Mouse (Mus musculus) myocyte (in vitro differentiated cells): ENCODE data around the gene Txlna. TPM values are rescaled to one million over a fixed set of nuclear protein-coding genes. Genes with fewer than 3 reads are reported as not detected.

ENCODE experiments used
- H3K27me3 ChIP-seq: one replicate; pipeline ENCODE4 v1.6.1; 2011; ENCODE audit not compliant: control insufficient read depth, insufficient read depth, insufficient read length
- H3K36me3 ChIP-seq: one replicate; pipeline ENCODE4 v1.6.1; 2011; ENCODE audit not compliant: control insufficient read depth, insufficient read depth
- H3K4me2 ChIP-seq: one replicate; pipeline ENCODE4 v1.6.1; 2011; ENCODE audit warnings: low read depth, control low read depth
- H3K4me3 ChIP-seq: one replicate; pipeline ENCODE4 v1.5.1; 2011; ENCODE audit warnings: mild to moderate bottlenecking, control low read depth, moderate library complexity
- H3K79me2 ChIP-seq: one replicate; pipeline ENCODE4 v1.6.1; 2011; ENCODE audit not compliant: control insufficient read depth, insufficient read depth
- H3ac ChIP-seq: one replicate; pipeline ENCODE4 v1.6.1; 2011; ENCODE audit not compliant: control insufficient read depth, insufficient read length
- CEBPB ChIP-seq: IDR thresholded peaks from 2 replicates; pipeline ENCODE4 v1.6.1; 2011; ENCODE audit warnings: mild to moderate bottlenecking, moderate library complexity; ENCODE audit not compliant: poor library complexity, insufficient read depth, severe bottlenecking
- E2F4 ChIP-seq: IDR thresholded peaks from one replicate; pipeline ENCODE4 v1.6.1; 2011; ENCODE audit warnings: mild to moderate bottlenecking, control low read depth, moderate library complexity; ENCODE audit not compliant: insufficient read depth
- MAX ChIP-seq: IDR thresholded peaks from one replicate; pipeline ENCODE4 v1.6.1; 2011; ENCODE audit warnings: low read depth, mild to moderate bottlenecking, control low read depth
- MYOD1 ChIP-seq, 3 experiments: IDR thresholded peaks; one replicate each; pipeline ENCODE4 v1.6.1; 2011; ENCODE audit warnings: control low read depth in 2 of 3, low read depth in 2 of 3, mild to moderate bottlenecking in 2 of 3, moderate library complexity in 1 of 3; ENCODE audit not compliant: insufficient read length in 2 of 3, control insufficient read depth in 1 of 3
- MYOG ChIP-seq, 3 experiments: IDR thresholded peaks; one replicate each; pipeline ENCODE4 v1.6.1; 2011; ENCODE audit warnings: control low read depth in 2 of 3, low read depth in 2 of 3, mild to moderate bottlenecking in 2 of 3; ENCODE audit not compliant: insufficient read length in 2 of 3, control insufficient read depth in 1 of 3, insufficient read depth in 1 of 3
- POLR2A ChIP-seq: IDR thresholded peaks from one replicate; pipeline ENCODE4 v1.6.1; 2011; ENCODE audit warnings: low read depth, mild to moderate bottlenecking, control low read depth, moderate library complexity; ENCODE audit not compliant: insufficient read length
- POLR2AphosphoS2 ChIP-seq: IDR thresholded peaks from one replicate; pipeline ENCODE4 v1.6.1; 2011; ENCODE audit warnings: low read depth, control low read depth; ENCODE audit not compliant: insufficient read length
- REST ChIP-seq: IDR thresholded peaks from one replicate; pipeline ENCODE4 v1.6.1; 2011; ENCODE audit warnings: mild to moderate bottlenecking, control low read depth, moderate library complexity; ENCODE audit not compliant: insufficient read depth, insufficient read length
- SRF ChIP-seq: IDR thresholded peaks from one replicate; pipeline ENCODE4 v1.6.1; 2011; ENCODE audit warnings: low read depth; ENCODE audit not compliant: control insufficient read depth, insufficient read length
- TCF12 ChIP-seq: IDR thresholded peaks from one replicate; pipeline ENCODE4 v1.6.1; 2011; ENCODE audit warnings: mild to moderate bottlenecking, control low read depth; ENCODE audit not compliant: poor library complexity, insufficient read depth, severe bottlenecking
- TCF3 ChIP-seq: IDR thresholded peaks from one replicate; pipeline ENCODE4 v1.6.1; 2011; ENCODE audit warnings: low read depth, control low read depth; ENCODE audit not compliant: insufficient read length
- USF1 ChIP-seq: IDR thresholded peaks from one replicate; pipeline ENCODE4 v1.6.1; 2011; ENCODE audit warnings: low read depth, mild to moderate bottlenecking, control low read depth, moderate library complexity
- polyA plus RNA-seq: library from polyadenylated mRNA; unstranded; fragments of >200 nt; fragmentation: generic; extraction: Trizol; gene quantifications from one replicate; pipeline ENCODE4 v1.2.1, GENCODE M21; 2012; ENCODE audit warnings: missing spikeins

The Txlna gene
- polyA plus RNA-seq: 23.6 TPM

- TF ChIP-seq MYOD1 (IDR thresholded peaks at IDR 0.05; ENCODE audit: control insufficient read depth in 1 of 3, insufficient read length in 2 of 3, low read depth in 2 of 3) (peak in 1 of 3 experiments; percentile 19), REST (no peak), E2F4 (peak; percentile 68), CEBPB (no peak), POLR2A (peak; percentile 71), POLR2AphosphoS2 (peak; percentile 78), USF1 (peak; percentile 37), MAX (no peak), SRF (peak; percentile 42), TCF12 (no peak), TCF3 (no peak), MYOG (IDR thresholded peaks at IDR 0.05; ENCODE audit: control insufficient read depth in 1 of 3, insufficient read depth in 1 of 3, insufficient read length in 2 of 3, low read depth in 2 of 3) (no peak)
- Histone ChIP-seq H3K79me2 (peaks cover 25% of the 10 kb centered on the region), H3K36me3 (peaks cover 19% of the 10 kb centered on the region), H3K27me3 (no peaks in the 10 kb centered on the region), H3K4me2 (peak within 1 kb of the TSS; percentile 86), H3ac (peak within 1 kb of the TSS; percentile 14), H3K4me3 (peak within 1 kb of the TSS; percentile 54)
Observed at GRCm38 (mm10) chr4:129640638-129641467, at the start of gene Txlna. Txlna (minus strand) TSS chr4:129641065.

GRCm38 (mm10) chr4:129684531-129684930, 43.7 kb upstream of the Txlna start:
- Histone ChIP-seq H3K27me3 (no peaks in the 10 kb centered on the region), H3ac (no peak overlapping the region), H3K4me2 (no peak overlapping the region), H3K4me3 (no peak overlapping the region), H3K79me2 (no peaks in the 10 kb centered on the region), H3K36me3 (peaks cover 3% of the 10 kb centered on the region)
- TF ChIP-seq CEBPB (no peak), REST (no peak), TCF12 (no peak), MAX (no peak), MYOG (IDR thresholded peaks at IDR 0.05; ENCODE audit: control insufficient read depth in 1 of 3, insufficient read depth in 1 of 3, insufficient read length in 2 of 3, low read depth in 2 of 3) (no peak), MYOD1 (IDR thresholded peaks at IDR 0.05; ENCODE audit: control insufficient read depth in 1 of 3, insufficient read length in 2 of 3, low read depth in 2 of 3) (no peak), POLR2AphosphoS2 (no peak), USF1 (no peak), SRF (no peak), TCF3 (no peak), POLR2A (no peak), E2F4 (no peak)

- H3K4me3 ChIP-seq: no peak overlapping the region
- H3K36me3 ChIP-seq: peaks cover 6% of the 10 kb centered on the region
- H3K4me2 ChIP-seq: no peak overlapping the region
- no peak for TF ChIP-seq TCF12
- TF ChIP-seq POLR2AphosphoS2: no peak
- TF ChIP-seq E2F4: no peak
- no peaks in the 10 kb centered on the region for H3K27me3 ChIP-seq
- H3ac ChIP-seq: no peak overlapping the region
- H3K79me2 ChIP-seq: no peaks in the 10 kb centered on the region
Observed at GRCm38 (mm10) chr4:129683901-129684493, 43.1 kb upstream of the Txlna start.

- H3K4me2 ChIP-seq: no peak overlapping the region
- H3K79me2 ChIP-seq: no peaks in the 10 kb centered on the region
- TF ChIP-seq MYOD1 (IDR thresholded peaks at IDR 0.05; ENCODE audit: control insufficient read depth in 1 of 3, insufficient read length in 2 of 3, low read depth in 2 of 3) (no peak), REST (no peak)
- H3K27me3 ChIP-seq: no peaks in the 10 kb centered on the region
- H3K4me3 ChIP-seq: no peak overlapping the region
- H3K36me3 ChIP-seq: peaks cover 11% of the 10 kb centered on the region
- H3ac ChIP-seq: no peak overlapping the region
Observed at GRCm38 (mm10) chr4:129681837-129682236, 41.0 kb upstream of the Txlna start.

- peaks cover 7% of the 10 kb centered on the region for H3K36me3 ChIP-seq
- TF ChIP-seq TCF3 (no peak), SRF (no peak)
- no peaks in the 10 kb centered on the region for H3K27me3 ChIP-seq
- H3ac ChIP-seq: peak overlapping the region; percentile 50
- H3K4me3 ChIP-seq: peak overlapping the region; percentile 87
- H3K79me2 ChIP-seq: peaks cover 39% of the 10 kb centered on the region
- H3K4me2 ChIP-seq: peak overlapping the region; percentile 95
Observed at GRCm38 (mm10) chr4:129672878-129673449, 32.1 kb upstream of the Txlna start.
